Mouse (Mus musculus): Measurements from ENCODE around the gene Tpo.

Gene Tpo

GRCm38 (mm10) chr12:30020447-30020846 is 112.0 kb downstream of the Tpo start:
- no peak for DNase-seq (ENCODE audit: low spot score)

GRCm38 (mm10) chr12:30017131-30017530 is 115.3 kb downstream of the Tpo start:
- no peak for DNase-seq (ENCODE audit: low spot score)

DNA sequence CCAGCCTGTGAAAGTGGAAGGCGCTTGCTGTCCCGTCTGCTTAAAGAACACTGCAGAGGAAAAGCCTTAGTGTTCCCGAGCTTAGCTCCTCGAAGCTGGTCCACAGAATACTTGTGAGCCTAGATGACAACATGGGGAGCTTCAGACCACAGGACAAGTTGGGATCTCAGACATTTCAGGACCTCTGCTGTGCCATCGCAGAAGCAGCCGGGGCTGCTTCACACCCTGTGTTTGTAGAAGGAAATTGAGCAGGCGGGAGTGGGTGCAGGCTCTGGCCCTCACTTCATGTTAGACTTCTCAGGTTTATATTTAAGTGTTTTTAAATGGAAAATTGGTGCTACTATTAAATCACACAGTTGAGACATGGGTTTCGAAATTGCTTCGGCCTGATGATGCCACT is 116.9 kb downstream of the Tpo start:
- no peak for DNase-seq (ENCODE audit: low spot score)

DNA sequence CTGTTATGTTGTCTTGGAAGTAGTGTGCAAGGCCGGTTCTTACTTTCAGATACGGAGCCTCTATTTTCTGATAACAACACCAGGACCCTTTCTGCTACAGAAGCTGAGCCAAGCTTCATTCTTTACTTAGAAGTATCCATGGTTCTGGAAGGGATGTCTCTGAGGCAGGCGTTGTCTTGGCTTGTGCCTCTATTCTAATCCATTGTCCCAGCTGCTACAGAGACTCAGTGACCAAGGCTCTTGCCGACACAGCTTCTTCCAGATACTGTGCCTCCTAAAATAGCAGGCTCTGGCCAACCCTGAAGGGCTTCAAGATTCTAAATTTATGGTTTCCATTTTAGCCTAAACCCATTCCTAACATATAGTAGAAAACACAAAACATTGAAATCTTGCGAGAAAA is 123.7 kb downstream of the Tpo start:
- no peak for DNase-seq (ENCODE audit: low spot score)

- DNase-seq (ENCODE audit: low spot score): no peak
Observed at GRCm38 (mm10) chr12:30006586-30006985, 125.8 kb downstream of the Tpo start.

Data from left cerebral cortex, adult 11 months (tissue).